Mouse (Mus musculus) midbrain, embryonic 15.5 days (tissue): ENCODE data around the gene Aamdc. TPM values are rescaled to one million over a fixed set of nuclear protein-coding genes. Genes with fewer than 3 reads are reported as not detected.

Experiments used
- polyA plus RNA-seq: library from polyadenylated mRNA; unstranded; fragments of >200 nt; fragmentation: Nextera tagmentation; extraction: Ambion mirVana; gene quantifications from 2 replicates; pipeline ENCODE4 v1.2.1, GENCODE M21; 2015

Aamdc gene
- polyA plus RNA-seq, 1 experiment from 2014 or later: 54.1 TPM

Other genes with a start within 250 kb of the Aamdc start
- gene Usp35, start 247.5 kb downstream of the Aamdc start, polyA plus RNA-seq: 4.8 and 5.3 TPM in 2 replicates
- 8.1 and 8.3 TPM in 2 replicates for gene Kctd21, start 247.2 kb downstream of the Aamdc start, polyA plus RNA-seq
- gene Alg8, start 207.9 kb downstream of the Aamdc start, polyA plus RNA-seq: 12.9 and 14.2 TPM in 2 replicates
- gene Ndufc2, start 179.5 kb downstream of the Aamdc start, polyA plus RNA-seq: 377 and 384 TPM in 2 replicates
- gene Thrsp, start 161.8 kb downstream of the Aamdc start, polyA plus RNA-seq: 1.7 and 1.9 TPM in 2 replicates
- gene Kctd14, start 128.2 kb downstream of the Aamdc start, polyA plus RNA-seq: 1.1 and 1.2 TPM in 2 replicates
- 40.7 and 48.3 TPM in 2 replicates for gene Ints4, start 98.5 kb downstream of the Aamdc start, polyA plus RNA-seq
- 29.2 and 30.1 TPM in 2 replicates for gene Rsf1, start 392 bp upstream of the Aamdc start, polyA plus RNA-seq
- gene Clns1a, start 117.1 kb upstream of the Aamdc start, polyA plus RNA-seq: 174 and 179 TPM in 2 replicates
- 15.9 and 18.0 TPM in 2 replicates for gene Aqp11, start 158.8 kb upstream of the Aamdc start, polyA plus RNA-seq
- gene Pak1, start 209.0 kb upstream of the Aamdc start, polyA plus RNA-seq: 147 and 156 TPM in 2 replicates